Mouse (Mus musculus) lung, postnatal 0 days (tissue): ENCODE results near the gene Snrpd2.

ENCODE experiments used
- CTCF ChIP-seq: IDR thresholded peaks from 2 replicates; pipeline ENCODE4 v1.5.1; 2016; ENCODE audit warnings: antibody characterized with exemption, mild to moderate bottlenecking
- EP300 ChIP-seq: IDR thresholded peaks from 2 replicates; pipeline ENCODE4 v1.6.1; 2016; ENCODE audit warnings: antibody characterized with exemption, mild to moderate bottlenecking, control low read depth

DNA sequence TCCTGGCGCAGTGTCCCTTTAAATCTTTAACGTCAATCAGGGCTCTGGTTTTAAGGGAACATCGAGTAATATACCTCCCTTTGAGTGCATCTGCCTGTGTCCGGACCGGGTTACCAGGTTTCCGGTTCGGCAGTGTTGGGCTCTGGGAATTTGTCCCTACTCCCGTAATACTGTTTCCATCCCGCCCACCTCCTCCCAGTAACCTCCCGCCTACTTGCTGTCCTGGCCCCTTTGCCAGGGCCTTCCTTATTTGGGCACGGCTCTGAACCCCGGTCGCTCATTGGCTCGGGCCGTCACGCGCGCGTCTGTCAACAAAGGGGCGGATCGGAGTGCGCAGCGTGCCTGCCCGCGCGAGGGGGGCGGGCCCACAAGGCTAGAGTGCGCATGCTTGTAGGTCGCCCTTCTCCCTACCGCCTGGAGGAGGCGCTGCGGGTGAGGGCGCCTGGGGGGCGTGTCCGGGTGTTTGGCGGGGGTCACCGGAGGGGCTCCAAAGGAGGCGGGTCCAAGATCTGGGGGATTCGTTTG is 18.1 kb upstream of the Snrpd2 start:
- TF ChIP-seq CTCF, result peak; percentile 94
- peak; percentile 71 for TF ChIP-seq EP300
